ENCODE assay signal across 26 mouse cellular contexts in genomic region chr8:126494160-126495110, GRCm38 (mm10). TPM values are rescaled to one million over a fixed set of nuclear protein-coding genes. Genes with fewer than 3 reads are reported as not detected.
DNase-seq lines count a peak whose midpoint lies in the region; ATAC-seq and TF ChIP-seq lines count a peak whose summit lies in the region.
"Had no signal": no experiment of that assay in that cellular context is flagged by ENCODE, and none has a peak within 500 bp of the region (broad histone marks: within the 10 kb centered on the region; RNA-seq: fewer than 3 reads in every experiment).

No protein-coding gene starts in this region.

- DNase-seq in liver, adult 2 months (ENCODE audit: extremely low read depth, low read depth, low spot score), result peak; percentile 77
- DNase-seq in liver (no peak), ES-CJ7 (ENCODE audit: low read depth, low spot score) (peak; percentile 55)
- peak; percentile 43 for DNase-seq in splenic B cell, adult 2 months (ENCODE audit: low read depth, low spot score)
- no peak for DNase-seq in gastrocnemius, adult 8-10 months (ENCODE audit: low spot score in 2 of 2)
- no peak for DNase-seq in adrenal gland, postnatal 4 days (ENCODE audit: low spot score in 2 of 2)
- DNase-seq: B cell, adult 2 months; cerebellum, adult 11 months; cerebellum, adult 9-11 months; gastrocnemius, postnatal 36 days; heart, postnatal 4 days; kidney, adult 8-10 months; kidney, postnatal 10 days; liver, embryonic 13.5 days; lung, embryonic 14.5 days; lung, postnatal 36 days; retina, postnatal 1 day; right cerebral cortex, postnatal 25 days; spleen, adult 18-20 months; thymus, adult 18-20 months had no signal

- 65% methylated on average over 15 of the region's 15 CpGs for WGBS in liver, adult 2 months

- no peak overlapping the region for H3K9ac ChIP-seq in liver, adult 2 months (ENCODE audit: low read depth, low read length)
- H3K9ac ChIP-seq: embryonic facial prominence, embryonic 12.5 days; hindbrain, embryonic 14.5 days; liver, embryonic 13.5 days; lung, embryonic 14.5 days; midbrain, embryonic 12.5 days had no signal

- no peaks in the 10 kb centered on the region for H3K36me3 ChIP-seq in liver, adult 2 months (ENCODE audit: control insufficient read depth, insufficient read depth, low read length)
- no peaks in the 10 kb centered on the region for H3K36me3 ChIP-seq in splenic B cell, adult 2 months (ENCODE audit: control insufficient read depth, insufficient read depth, low read length, poor library complexity, severe bottlenecking)
- H3K36me3 ChIP-seq: embryonic facial prominence, embryonic 12.5 days; heart, embryonic 10.5 days; liver, embryonic 13.5 days; midbrain, embryonic 12.5 days had no signal

- TF ChIP-seq POLR2A in liver, adult 2 months (IDR thresholded peaks at IDR 0.05; ENCODE audit: extremely low read depth, insufficient read depth, low read length), result no peak

- no peak overlapping the region for H3K27ac ChIP-seq in liver, adult 2 months (replicated peaks; ENCODE audit: insufficient read depth, low read depth, low read length)
- H3K27ac ChIP-seq: embryonic facial prominence, embryonic 12.5 days; heart, embryonic 10.5 days; hindbrain, embryonic 14.5 days; liver, embryonic 13.5 days; midbrain, embryonic 12.5 days had no signal

- H3K4me1 ChIP-seq in liver, adult 2 months (ENCODE audit: control insufficient read depth, insufficient read depth, low read length), result peaks cover 9% of the 10 kb centered on the region

- ATAC-seq in megakaryocyte, adult 5-6 weeks (ENCODE audit: poor library complexity, severe bottlenecking), result peak; percentile 63
- ATAC-seq: inflammation-experienced regulatory T-cells, adult 6 months had no signal

- no peaks in the 10 kb centered on the region for H3K79me2 ChIP-seq in liver, adult 2 months (ENCODE audit: control insufficient read depth, insufficient read depth, low read length)

- no peak overlapping the region for H3K4me3 ChIP-seq in liver, adult 2 months (ENCODE audit: insufficient read depth, low read depth, low read length)
- H3K4me3 ChIP-seq: embryonic facial prominence, embryonic 12.5 days; heart, embryonic 10.5 days; liver, embryonic 13.5 days; midbrain, embryonic 12.5 days had no signal

- H3K27me3 ChIP-seq in liver, adult 2 months (ENCODE audit: control insufficient read depth, insufficient read depth, low read length), result no peaks in the 10 kb centered on the region
- H3K27me3 ChIP-seq in splenic B cell, adult 2 months (ENCODE audit: control insufficient read depth, insufficient read depth, low read length, poor library complexity, severe bottlenecking), result no peaks in the 10 kb centered on the region
- H3K27me3 ChIP-seq: embryonic facial prominence, embryonic 12.5 days; liver, embryonic 13.5 days had no signal

- no peak for TF ChIP-seq CTCF in liver, adult 2 months (IDR thresholded peaks at IDR 0.05; ENCODE audit: low read depth, low read length)

RNA-seq across cellular contexts. Expression of gene Tarbp1, which starts 19.6 kb away (rescaled TPM):
- 2.8 and 3.8 TPM in 2 replicates for total RNA-seq in liver, adult 2 months (2014; rRNA removed)
- polyA plus RNA-seq in liver, adult 2 months (2012; rRNA removed), result 1.6 and 2.4 TPM in 2 replicates
- total RNA-seq in megakaryocyte, adult 5-6 weeks (2015), result 3.2 TPM in 2 replicates
- total RNA-seq in megakaryocyte, adult 5-6 weeks (2017), result 2.3 TPM in 2 replicates
- total RNA-seq in gastrocnemius, adult 8-10 months (2022), result 1 to 10 TPM; 4.7 to 6.1 (median 5.4) TPM
- 10 to 100 TPM; 11.0 to 11.2 TPM for total RNA-seq in adrenal gland, postnatal 4 days (2021)

Comparison
In these comparisons a context has a peak if more than half of its experiments do, and no peak if none do; other contexts are left out.
1. DNase-seq: peak in liver, adult 2 months (single experiment), ES-CJ7 (single experiment) and splenic B cell, adult 2 months (single experiment); none in liver (single experiment), gastrocnemius, adult 8-10 months (0 of 2) and adrenal gland, postnatal 4 days (0 of 2).